Mouse (Mus musculus) large intestine, adult 2 months (tissue): Measurements from ENCODE around the gene Klhl32. TPM values are rescaled to one million over a fixed set of nuclear protein-coding genes. Genes with fewer than 3 reads are reported as not detected.
"Not testable (repeated sequence)": the region's sequence is repeated elsewhere in the genome, so short reads cannot be mapped to it uniquely, and the experiment has no call there.

Experiments used
- DNase-seq: peaks from one replicate; pipeline ENCODE4 v3.0.0-alpha.2; 2012; ENCODE audit warnings: low read depth, low spot score
- WGBS: fragments of 180-500 bp; shearing (Covaris S2); methylation state at CpG from one replicate; pipeline ENCODE4 v1.1.7; 2018; 5-methylcytosine and 5-hydroxymethylcytosine counted together
- polyA plus RNA-seq: library from polyadenylated mRNA; depleted of rRNA; stranded (reverse); fragments of >200 nt; gene quantifications from 2 replicates; pipeline ENCODE4 v1.2.3, GENCODE M21; 2012

The Klhl32 gene
- polyA plus RNA-seq, 1 experiment: 0.58 TPM

DNA sequence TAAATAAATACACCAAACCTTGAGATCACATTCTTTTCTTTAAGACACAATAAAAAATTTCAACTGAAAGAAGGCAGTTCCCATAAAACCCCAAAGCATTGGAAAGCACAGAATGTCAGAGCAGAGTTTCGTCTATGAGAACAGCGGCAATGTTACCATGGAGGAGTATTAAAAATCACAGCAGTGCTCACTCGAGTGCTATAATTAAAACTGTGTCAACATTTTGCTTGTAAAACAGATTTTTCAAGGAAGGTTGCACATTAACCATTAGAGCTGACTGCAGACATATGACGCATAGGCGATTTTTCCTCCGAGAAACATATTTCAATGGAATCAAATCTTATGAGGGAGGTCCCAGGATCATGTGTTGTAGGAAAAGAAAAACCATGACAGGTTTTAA lies 191.7 kb downstream of the Klhl32 start:
- no peak for DNase-seq
- 55% methylated on average over 6 of the region's 6 CpGs for WGBS

DNA sequence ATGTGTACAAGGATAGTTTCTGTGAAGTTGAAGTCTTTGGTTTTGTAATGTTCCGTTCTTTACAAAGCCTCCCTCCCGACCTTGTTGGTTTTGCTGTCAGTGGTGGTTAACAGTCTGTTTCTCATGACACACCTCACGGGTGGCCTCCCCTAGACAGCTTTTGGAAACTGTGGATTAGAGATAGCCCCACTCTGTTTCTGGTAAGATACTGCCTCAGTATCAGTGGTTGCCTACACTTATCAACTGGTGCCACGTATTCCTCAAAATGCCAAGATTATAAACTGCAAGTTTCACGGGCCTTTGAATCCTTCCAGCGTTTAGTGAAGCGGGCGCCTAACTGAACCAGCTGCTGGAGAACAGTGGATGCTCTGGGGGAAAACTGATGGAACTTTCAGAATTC lies 206.2 kb downstream of the Klhl32 start:
- WGBS: 85% methylated on average over 7 of the region's 8 CpGs
- not testable (repeated sequence) for DNase-seq

DNA sequence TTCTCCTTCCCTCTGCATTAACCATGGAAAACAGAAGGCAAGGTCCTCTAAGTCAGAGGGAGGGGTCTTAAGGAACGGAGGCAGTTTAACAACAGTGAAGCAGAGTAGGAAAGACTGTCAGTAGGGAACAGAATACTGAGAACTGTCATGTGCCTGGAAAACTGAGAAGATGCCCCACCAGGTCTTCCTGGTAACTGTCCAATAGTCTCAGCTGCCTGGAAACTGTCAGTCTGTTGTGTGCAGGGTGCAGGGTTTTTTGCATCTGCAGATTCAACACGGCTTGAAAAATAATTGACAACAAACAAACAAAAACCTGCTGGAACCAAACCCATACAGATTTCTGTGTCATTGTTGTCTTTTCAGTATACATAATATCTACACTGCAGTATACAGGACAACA lies 208.6 kb downstream of the Klhl32 start:
- 79% methylated on average over 2 of the region's 2 CpGs for WGBS

GRCm38 (mm10) chr4:24631177-24631911 lies 219.6 kb downstream of the Klhl32 start:
- 79% methylated on average over 9 of the region's 9 CpGs for WGBS
- no peak for DNase-seq

More for the DNA sequence above, 208.6 kb downstream of the Klhl32 start:
- DNase-seq: no peak

GRCm38 (mm10) chr4:24630430-24630829 lies 220.5 kb downstream of the Klhl32 start:
- 30% methylated on average over 2 of the region's 2 CpGs for WGBS
- DNase-seq: no peak

- no peak for DNase-seq
- WGBS: 61% methylated on average over 1 of the region's 1 CpGs
These were observed 223.1 kb downstream of the Klhl32 start for GRCm38 (mm10) chr4:24627871-24628270.

GRCm38 (mm10) chr4:24626686-24627085 lies 224.2 kb downstream of the Klhl32 start:
- no peak for DNase-seq
- WGBS: 53% methylated on average over 4 of the region's 4 CpGs

DNA sequence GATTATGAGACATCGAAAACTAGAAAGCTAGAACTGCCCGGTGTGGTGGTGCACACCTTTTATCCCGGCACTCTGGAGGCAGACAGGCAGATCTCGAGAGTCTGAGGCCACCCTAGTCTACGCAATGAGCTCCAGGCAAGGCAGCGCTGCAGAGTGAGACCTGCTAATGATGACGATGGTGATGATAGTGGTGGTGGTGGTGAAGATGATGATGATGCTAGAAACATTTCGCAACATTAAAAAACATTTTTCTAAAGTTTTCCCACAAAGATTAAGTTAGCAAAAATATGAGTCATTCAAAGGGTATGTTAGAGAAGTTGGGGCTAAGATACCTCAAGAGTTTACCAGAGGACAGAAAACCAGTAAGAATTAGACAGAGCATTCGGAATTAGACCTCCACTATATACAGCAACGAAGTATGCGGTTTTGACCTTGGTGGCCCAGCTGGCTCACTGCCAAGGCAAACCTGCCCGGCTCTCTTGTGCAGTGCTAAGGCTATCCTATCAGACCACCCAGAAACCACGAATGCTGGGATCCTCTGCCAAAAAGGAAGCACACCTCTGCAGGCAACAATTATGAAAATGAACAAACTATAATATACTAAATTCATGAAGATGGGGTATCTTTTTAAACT lies 224.9 kb downstream of the Klhl32 start:
- WGBS: 64% methylated on average over 13 of the region's 13 CpGs
- DNase-seq: no peak

GRCm38 (mm10) chr4:24621422-24622187 lies 229.3 kb downstream of the Klhl32 start:
- WGBS: 71% methylated on average over 9 of the region's 9 CpGs
- DNase-seq: no peak

GRCm38 (mm10) chr4:24620440-24620839 lies 230.5 kb downstream of the Klhl32 start:
- WGBS: 69% methylated on average over 5 of the region's 5 CpGs
- no peak for DNase-seq

- 39% methylated on average over 6 of the region's 6 CpGs for WGBS
These were observed 230.9 kb downstream of the Klhl32 start for GRCm38 (mm10) chr4:24620005-24620404.

GRCm38 (mm10) chr4:24609564-24609963 lies 241.4 kb downstream of the Klhl32 start:
- no peak for DNase-seq
- 99% methylated on average over 2 of the region's 2 CpGs for WGBS

More at GRCm38 (mm10) chr4:24620005-24620404, 230.9 kb downstream of the Klhl32 start:
- no peak for DNase-seq

GRCm38 (mm10) chr4:24609085-24609484 lies 241.8 kb downstream of the Klhl32 start:
- 76% methylated on average over 3 of the region's 3 CpGs for WGBS
- no peak for DNase-seq

- no peak for DNase-seq
- 93% methylated on average over 6 of the region's 6 CpGs for WGBS
These were observed 249.2 kb downstream of the Klhl32 start for GRCm38 (mm10) chr4:24601711-24602110.

DNA sequence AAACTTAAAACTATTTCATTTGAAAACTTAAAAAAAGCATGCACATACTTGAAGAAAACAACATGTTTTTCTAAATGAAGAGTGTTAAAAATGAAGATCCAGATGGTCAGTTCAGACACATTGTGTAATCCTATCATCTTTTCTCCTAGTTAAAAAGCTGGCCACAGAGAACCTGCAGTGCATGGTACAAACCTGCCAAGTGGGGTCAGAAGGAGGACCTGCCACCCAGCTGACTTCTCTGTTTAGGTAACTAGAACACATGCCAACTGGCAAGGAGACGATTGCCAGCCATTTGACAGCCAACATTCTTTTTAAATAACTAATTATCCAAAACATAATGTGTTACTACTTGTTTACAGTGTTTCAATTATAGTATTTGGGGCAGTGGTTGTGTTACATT lies 252.3 kb downstream of the Klhl32 start:
- DNase-seq: no peak
- WGBS: 80% methylated on average over 1 of the region's 1 CpGs

- no peak for DNase-seq
- WGBS: 88% methylated on average over 6 of the region's 6 CpGs
These were observed 253.8 kb downstream of the Klhl32 start for GRCm38 (mm10) chr4:24596942-24597611.

GRCm38 (mm10) chr4:24594824-24595223 lies 256.1 kb downstream of the Klhl32 start:
- DNase-seq: no peak

DNA sequence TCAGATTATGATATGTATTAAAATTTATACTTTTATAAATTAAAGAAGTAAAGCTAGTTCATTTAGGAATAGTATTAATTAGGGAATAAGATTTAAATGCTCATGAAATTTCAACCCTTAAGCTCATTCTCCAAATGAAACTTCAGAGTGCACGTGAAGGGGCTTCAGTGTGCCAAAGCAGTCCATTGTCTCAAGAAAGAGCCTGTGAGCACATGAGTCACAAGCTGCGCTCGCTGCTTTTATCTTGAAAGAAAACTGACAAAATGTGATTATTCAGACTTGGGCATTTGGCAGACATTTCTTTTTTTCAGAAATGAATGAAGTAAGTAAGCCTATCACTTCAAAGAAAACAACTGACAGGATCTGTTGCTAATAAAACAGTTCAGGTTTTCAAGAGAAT lies 266.9 kb downstream of the Klhl32 start:
- DNase-seq: no peak
- WGBS: 91% methylated on average over 3 of the region's 3 CpGs

DNA sequence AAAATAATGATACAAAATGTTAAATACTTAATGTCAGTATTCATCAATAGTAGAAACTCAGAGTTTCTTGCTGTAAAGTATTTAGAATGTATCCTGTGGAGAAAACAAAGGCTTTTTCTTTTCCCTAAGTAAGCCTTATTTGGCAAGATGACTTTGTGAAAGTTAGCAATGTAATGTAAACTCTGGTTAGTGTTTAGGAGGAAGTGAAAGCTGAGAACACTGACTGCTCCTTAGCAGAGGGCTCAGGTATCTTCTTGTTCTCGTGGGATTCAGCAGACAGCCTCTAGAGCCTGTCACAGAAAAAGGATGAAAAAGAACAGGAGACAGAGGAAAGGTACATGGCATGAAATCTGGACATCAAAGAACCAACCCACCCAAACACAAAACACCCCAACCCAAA lies 268.6 kb downstream of the Klhl32 start:
- 24% methylated on average over 1 of the region's 1 CpGs for WGBS
- DNase-seq: no peak

DNA sequence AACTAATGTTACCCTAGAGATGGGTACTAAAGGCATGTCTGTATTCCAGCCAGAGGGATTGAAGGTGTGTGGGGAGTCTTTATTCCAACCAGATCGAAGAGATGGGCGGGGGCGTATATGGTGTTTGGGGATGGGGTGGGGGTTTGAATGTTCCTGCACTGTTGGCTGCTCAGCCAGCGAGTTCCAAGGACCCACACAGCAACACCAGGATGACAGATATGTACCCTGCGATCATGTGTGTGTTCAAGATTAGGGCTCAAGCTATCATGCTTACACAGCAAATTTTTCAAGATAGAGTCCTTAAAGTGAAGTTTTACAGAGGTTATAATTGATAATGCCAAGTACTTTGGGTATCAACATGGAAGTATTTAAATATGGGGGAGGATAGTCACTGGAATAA lies 273.3 kb downstream of the Klhl32 start:
- 97% methylated on average over 5 of the region's 5 CpGs for WGBS
- no peak for DNase-seq
